Mouse (Mus musculus): ENCODE data around the gene Fcgbp.
"Not testable (repeated sequence)": the region's sequence is repeated elsewhere in the genome, so short reads cannot be mapped to it uniquely, and the experiment has no call there.

Fcgbp gene

DNA sequence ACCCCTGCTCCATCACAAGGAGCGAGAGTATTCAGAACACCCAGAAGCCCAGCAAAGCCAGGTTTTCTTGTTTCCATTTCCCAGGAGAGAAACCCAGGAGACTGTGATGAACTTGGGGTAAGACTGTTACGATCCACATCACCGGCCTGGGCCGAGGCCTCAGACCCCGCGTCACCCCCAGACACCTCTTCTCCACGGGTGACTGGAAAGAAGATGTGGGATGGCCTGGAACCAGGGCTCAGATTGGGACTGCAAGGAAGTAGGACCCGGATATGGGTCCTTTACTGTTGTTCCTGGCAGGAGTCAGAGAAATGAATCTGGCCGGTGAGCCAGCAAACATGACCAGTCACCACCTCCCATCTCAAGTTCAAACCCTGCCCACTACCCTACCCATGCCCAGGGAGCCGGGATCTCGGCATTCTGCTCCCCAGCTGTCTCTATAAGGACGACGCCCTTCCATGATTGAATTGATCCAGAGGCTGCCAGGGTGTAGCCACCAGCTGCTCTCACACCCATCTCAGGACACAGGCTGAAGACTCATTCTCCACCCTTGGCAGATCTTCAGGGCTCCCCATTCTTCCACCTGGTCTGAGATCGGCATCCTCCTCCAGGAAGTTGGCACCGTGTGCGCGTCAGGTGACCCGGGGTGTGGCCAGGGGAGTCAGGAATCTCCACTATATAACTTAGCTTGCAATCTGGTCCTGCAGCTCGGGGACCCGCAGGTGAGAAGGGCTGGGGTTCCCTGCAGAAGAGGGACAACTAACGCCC is at the start of gene Fcgbp:
Fcgbp (plus strand) TSS at position 706 of the 768 bp plus-strand sequence.
- DNase-seq (ENCODE audit: low spot score in 2 of 2), result no peak

- DNase-seq (ENCODE audit: low spot score in 2 of 2), result no peak
These were observed 26.5 kb upstream of the Fcgbp start for GRCm38 (mm10) chr7:28044524-28044923.

DNA sequence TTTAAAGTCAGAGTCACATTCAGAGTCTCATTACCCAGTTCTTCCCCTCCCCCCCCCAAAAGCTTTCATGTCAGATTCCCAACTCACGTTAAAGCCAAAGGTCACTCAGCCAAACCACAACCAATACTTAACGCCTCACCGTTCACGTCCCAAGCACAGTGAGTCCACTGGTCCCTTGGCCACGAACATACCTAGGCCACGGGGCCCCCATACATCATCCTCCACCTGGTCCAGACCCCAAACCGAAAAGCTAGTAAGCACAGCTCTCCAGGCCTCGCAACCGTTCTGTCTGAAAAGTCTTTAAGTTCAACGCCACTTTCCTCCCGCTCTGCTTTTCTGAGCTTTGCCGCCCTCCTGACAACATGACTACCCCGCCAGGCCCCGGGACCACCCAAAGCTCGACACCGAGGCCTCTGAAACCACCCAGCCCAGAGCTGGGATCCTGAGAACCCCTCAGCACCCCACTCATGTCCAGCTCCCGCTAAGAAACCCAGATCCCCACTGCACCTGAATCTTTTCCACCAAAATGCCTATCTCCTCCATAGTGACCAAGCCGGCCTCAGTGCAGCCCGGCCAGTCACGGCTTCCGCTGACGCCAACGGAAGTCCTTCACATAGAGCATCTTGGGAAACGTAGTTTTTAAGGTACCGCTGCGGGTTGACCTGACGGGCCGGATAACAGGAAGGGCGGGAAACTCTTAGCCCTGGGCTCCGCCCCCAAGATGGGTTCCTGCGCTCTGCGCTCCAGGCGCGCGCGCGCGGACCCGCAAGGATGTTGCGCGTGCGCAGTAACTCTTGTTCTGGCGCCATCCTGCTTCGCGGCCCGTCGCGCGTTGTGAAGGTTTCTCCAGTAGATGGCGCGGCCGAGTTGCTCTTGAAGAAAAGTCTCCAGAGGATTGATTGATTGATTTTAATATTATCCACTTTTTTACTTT is 21.3 kb upstream of the Fcgbp start, which contains the start of gene Psmc4:
Psmc4 (minus strand) TSS at position 626 of the 934 bp plus-strand sequence.
- DNase-seq (ENCODE audit: low spot score in 2 of 2), result peak; percentile 99

DNA sequence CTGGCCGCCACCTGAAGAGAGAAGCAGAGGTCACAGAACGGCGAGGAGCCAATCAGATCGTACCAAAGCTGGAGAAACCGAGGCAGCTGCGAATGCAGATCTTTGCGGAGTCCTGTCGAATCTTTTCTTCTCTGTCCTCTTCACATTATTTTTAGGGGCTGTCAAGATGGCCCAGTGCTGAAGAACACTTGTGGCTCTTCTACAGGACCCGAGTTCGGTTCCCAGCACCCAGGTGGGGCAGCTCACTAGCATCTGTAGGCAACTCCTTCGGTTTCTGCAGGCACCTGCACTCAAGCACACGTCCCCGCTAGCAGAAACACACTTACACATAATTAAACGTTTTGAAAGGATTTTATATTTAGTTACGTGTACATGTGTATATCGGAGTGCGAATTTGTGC is 20.5 kb upstream of the Fcgbp start:
- DNase-seq (ENCODE audit: low spot score in 2 of 2), result peak in 1 of 2 experiments; percentile 11

GRCm38 (mm10) chr7:28053046-28053930 is 17.7 kb upstream of the Fcgbp start:
- DNase-seq (ENCODE audit: low spot score in 2 of 2), result no peak

DNA sequence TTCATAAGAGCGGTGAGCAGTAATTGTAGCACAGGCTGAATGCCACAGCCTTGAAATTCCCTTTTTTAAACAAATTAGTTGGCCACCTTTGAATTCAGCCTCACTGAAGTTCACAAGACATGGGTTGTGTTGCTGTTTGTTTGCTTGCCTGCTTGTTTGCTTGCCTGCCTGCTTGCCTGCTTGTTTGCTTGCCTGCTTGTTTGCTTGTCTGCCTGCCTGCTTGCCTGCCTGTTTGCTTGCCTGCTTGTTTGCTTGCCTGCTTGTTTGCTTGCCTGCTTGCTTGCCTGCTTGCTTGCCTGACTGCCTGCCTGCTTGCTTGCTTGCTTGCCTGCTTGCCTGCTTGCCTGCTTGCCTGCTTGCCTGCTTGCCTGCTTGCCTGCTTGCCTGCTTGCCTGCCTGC is 11.1 kb upstream of the Fcgbp start:
- DNase-seq (ENCODE audit: low spot score in 2 of 2), result no peak

DNA sequence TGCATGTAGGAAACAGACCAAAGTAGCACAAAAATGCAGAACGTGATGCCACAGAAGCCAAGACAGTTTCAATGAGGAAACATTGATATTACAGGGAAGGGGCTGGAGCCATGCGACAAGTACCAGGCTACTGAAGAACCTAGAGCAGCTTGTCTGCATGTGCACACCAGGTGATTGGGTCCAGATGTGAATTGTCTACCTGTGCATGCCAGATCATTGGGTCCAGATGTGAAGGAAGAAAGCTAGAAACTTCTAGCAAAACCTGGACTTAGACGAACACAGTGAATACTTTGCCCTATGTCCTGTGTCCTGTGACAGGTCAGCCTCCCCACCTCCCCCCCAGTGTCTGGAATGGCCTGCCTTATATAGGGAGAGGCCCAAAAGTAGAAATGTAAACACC is 2.4 kb upstream of the Fcgbp start:
- DNase-seq (ENCODE audit: low spot score in 2 of 2), result no peak

- no peak for DNase-seq (ENCODE audit: low spot score in 2 of 2)
These were observed 1.4 kb upstream of the Fcgbp start for GRCm38 (mm10) chr7:28069546-28070172.

- DNase-seq (ENCODE audit: low spot score in 2 of 2), result no peak
These were observed 13.2 kb downstream of the Fcgbp start for GRCm38 (mm10) chr7:28084215-28084614.

DNA sequence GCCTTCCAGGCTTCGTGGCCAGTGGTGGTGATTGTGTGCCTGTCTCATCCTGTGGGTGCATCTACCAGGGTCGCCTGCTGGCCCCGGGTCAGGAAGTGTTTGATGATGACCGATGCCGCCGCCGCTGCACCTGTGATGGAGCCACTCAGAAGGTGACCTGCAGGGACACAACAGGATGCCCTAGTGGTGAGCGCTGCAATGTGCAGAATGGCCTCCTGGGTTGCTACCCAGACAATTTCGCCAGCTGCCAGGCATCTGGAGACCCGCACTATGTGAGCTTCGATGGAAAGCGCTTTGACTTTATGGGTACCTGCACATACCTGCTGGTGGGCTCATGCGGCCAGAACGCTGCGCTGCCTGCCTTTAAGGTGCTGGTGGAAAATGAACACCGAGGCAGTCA is 15.2 kb downstream of the Fcgbp start:
- DNase-seq (ENCODE audit: low spot score in 2 of 2), result no peak

GRCm38 (mm10) chr7:28093541-28093940 is 22.5 kb downstream of the Fcgbp start:
- no peak for DNase-seq (ENCODE audit: low spot score in 2 of 2)

- DNase-seq (ENCODE audit: low spot score in 2 of 2), result no peak
These were observed 28.1 kb downstream of the Fcgbp start for GRCm38 (mm10) chr7:28099101-28099500.

DNA sequence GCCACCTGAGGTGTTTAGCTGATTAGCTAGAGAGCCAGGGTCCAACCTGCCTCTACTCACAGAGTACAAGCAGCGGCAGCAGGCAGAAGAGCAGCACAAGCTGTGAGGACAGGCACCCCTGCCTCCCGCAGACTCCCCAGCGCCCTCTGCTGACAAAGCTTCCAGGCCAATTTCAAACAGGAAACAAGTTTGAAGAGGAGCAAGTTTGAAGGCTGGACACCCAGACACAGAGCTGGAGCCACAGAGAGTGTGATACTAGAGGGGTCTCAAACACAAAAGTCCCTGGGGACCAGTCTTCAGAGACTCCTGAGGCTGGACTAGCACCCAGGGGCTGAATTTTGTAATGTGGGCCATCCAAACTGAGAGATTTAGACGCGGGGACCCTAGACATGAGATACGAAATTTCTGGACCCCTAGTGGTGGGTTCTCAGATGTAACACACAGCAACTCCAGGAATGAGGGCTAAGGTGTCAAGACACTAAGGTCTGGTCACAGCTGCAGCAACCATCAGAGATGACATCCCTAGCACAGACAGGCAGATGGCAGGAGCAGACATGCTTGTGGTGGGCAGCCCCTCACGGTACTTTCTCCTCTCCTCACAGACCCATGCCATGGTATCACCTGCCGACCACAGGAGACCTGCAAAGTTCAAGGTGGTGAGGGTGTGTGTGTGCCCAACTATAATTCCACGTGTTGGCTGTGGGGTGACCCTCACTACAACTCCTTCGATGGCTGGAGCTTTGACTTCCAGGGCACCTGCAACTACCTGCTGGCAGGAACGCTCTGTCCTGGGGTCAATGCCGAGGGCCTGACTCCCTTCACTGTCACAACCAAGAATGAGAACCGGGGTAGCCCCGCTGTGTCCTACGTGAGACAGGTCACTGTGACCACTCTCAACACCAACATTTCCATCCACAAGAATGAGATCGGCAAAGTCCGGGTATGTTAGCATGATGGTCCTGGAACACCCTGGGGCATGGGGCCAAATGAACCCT is 29.9 kb downstream of the Fcgbp start:
- no peak for DNase-seq (ENCODE audit: low spot score in 2 of 2)

GRCm38 (mm10) chr7:28102936-28103335 is 31.9 kb downstream of the Fcgbp start:
- not testable (repeated sequence) for DNase-seq (ENCODE audit: low spot score in 2 of 2)

- no peak for DNase-seq (ENCODE audit: low spot score in 2 of 2)
These were observed 33.6 kb downstream of the Fcgbp start for GRCm38 (mm10) chr7:28104670-28105069.

- DNase-seq (ENCODE audit: low spot score in 2 of 2), result no peak
These were observed 35.2 kb downstream of the Fcgbp start for GRCm38 (mm10) chr7:28106241-28106640.

- no peak for DNase-seq (ENCODE audit: low spot score in 2 of 2)
These were observed 43.6 kb downstream of the Fcgbp start for GRCm38 (mm10) chr7:28114648-28115047.

DNA sequence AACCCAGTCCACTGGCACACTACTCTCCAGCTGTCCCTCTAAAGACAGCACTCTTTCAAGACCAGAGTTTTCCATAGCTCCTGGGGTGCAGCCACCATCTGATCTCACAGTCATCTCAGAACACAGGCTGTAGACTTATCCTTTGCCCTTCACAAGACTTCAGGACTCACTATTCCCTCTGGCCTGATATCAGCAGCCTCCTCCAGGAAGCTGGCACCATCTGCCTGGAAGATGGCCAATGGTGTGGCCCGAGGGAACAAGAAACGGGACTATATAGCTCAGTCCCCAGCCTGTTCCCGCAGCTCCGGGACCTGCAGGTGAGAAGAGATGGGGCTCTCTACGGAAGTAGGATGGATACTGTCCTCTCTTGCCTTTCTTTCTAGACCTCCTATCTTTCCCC is 58.1 kb downstream of the Fcgbp start, which contains the start of gene 9530053A07Rik:
9530053A07Rik (plus strand) TSS at position 301 of the 400 bp plus-strand sequence.
- DNase-seq (ENCODE audit: low spot score in 2 of 2), result no peak

DNA sequence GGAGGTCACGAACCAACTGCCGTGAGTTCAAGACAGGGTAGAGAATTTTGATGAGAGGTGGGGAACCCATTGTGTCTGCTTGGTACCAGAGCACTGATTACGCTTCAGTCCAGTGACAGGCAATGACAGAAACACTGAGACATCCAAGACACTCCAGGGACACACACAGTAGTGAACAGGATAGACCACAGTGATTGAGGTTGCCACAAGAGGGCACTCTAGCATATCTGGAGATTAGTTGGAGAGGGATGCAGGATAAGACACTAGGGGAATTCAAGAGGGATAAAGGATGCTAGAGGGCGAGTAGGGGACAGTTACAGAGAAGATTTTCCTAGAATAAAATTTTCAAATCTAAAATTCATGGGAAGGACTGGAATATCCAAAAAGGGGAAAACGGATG is 66.6 kb downstream of the Fcgbp start:
- DNase-seq (ENCODE audit: low spot score in 2 of 2), result no peak

DNA sequence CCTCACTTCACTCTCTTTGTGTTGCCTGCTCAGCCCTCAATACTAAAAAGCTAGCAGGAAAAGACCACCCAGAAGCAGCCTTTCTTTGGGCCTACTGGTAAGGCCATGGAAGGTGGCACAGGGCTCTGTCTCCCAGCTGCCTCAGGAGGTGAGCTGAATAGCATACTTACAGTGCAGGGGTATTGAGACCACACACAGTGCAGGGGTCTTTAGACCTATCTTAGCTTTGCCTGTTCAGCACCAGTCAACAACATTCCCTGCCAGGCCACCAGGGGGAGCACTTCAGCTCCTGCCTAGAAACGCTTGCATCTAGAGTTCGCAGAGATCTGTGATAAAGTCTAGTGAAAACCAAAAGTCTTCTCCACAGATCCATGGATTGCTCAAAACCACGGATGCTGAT is 77.2 kb downstream of the Fcgbp start:
- peak; percentile 11 to 32 for DNase-seq (ENCODE audit: low spot score in 2 of 2)

Measured in heart, adult 9 months (tissue).